Mouse (Mus musculus): ENCODE measurements around the gene Qrsl1.
"Not testable (repeated sequence)": the region's sequence is repeated elsewhere in the genome, so short reads cannot be mapped to it uniquely, and the experiment has no call there.

Gene Qrsl1

DNA sequence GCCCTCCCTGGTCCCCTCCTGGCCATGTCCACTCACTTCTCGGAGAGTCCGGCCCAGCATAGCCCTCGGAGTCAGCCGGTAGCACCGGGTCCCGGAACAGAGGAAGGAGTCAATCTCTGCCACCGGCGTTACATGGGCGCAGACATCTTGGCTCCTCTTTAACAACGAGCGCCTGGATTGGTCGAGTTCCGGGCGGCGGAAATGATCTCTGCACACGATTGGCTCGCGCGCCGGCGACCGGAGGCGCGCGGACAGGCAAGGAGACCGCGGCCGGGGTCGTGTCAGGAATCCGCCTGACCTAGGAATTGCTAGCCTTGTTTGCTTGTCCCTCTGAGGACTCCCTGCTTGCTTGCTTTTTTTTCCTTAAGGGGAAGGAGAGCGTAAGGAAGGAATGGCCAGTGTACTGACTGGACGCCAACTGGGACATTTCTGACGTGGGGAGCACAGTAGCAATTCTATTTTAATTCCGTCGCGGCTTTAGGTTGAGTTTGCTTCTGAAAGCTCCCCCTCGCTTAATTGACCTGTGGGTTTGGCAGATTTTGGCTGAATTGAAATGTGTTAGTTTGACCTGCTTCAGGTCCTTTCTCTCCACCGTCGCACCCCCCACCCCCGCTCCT lies at the start of gene Qrsl1, which contains the start of gene Rtn4ip1:
TSS of gene Qrsl1 (minus strand) at position 168 of the 617 bp plus-strand sequence.
TSS of gene Rtn4ip1 (plus strand) at position 230 of the 617 bp plus-strand sequence.
- DNase-seq (ENCODE audit: low spot score in 2 of 2): peak; percentile 93 to 97

DNA sequence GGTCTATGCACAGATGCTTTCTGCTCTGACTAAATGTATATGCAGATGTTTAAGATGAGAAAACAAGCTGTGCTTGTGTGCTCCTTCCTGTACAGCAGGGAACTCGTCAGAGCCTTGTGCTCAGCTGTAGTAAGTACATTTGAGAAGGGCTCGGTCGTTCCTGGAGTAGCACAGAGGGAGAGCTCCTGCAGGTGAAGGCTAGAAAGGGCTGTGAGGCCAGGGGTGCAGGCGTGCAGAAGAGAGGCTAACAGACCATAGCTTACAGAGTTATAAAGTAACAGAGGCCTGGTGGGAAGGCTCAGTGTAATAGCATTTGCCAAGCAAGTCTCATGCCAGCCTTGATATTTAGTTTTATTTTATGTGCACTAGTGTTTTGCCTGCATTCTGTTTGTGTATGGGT lies 43.9 kb upstream of the Qrsl1 start:
- DNase-seq (ENCODE audit: low spot score in 2 of 2): no peak

DNA sequence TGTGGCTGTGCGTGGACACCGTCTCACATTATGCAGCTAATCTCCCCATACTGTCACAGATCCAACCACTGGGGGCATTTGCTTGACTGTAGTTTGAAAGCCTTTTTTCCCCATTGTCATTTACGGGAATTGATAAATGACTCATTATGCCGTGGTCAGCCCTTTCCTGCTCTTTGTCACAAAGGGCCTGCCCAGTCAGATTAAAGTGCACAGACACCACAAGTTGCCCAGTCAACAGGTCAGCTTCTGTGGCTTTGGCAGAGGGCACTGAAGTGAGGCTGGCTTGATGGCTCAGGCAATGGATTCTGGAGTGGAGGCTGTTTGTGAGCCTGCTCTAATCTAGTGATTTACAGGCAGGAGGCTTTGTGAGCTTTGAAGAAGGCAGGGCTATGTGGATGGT lies 42.2 kb upstream of the Qrsl1 start:
- no peak for DNase-seq (ENCODE audit: low spot score in 2 of 2)

DNA sequence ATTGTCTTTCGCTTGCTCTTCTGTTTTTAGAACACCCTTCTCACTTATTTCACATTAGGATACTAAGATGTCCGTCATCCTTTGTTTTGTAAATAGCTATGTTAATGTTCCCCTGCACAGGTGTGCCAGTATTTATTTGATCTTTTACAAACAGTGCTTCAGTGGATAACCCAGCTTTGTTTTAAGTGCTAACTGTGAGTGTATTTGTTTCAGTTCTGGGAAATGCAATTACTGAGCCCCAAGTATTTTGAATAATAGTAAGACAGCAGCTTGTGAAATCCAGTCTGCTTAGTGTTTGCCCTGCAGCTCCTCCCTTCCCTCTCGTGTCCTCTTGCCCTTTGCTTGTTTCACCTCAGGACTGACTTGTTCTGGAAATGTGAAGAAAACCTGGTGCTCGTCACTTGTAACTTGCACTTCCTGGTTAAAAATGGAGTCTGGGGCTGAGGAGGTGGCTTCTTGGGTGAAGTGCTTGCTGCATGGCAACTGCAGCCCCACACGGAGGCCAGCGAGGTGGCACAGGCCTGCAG lies 37.7 kb upstream of the Qrsl1 start:
- DNase-seq (ENCODE audit: low spot score in 2 of 2): no peak

DNA sequence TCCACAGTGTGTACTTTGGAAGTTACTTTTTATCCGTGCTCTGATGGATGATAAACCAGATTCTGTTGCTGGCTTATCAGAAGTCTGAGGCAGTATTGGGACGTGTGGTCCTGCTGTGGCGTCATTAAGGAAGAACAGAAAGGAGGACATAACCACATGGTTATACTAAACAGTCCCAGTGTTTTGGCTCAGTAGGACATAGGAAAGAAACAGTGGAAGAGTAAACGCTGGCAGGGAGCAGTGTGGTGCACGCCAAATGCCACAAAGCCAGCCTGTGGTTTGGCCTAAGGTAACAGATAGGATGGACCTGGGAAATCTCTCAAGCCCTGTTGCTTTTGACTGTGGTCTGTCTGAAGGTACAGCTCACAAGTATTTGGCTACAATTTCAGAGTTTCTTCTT lies 27.1 kb upstream of the Qrsl1 start:
- DNase-seq (ENCODE audit: low spot score in 2 of 2): no peak

DNA sequence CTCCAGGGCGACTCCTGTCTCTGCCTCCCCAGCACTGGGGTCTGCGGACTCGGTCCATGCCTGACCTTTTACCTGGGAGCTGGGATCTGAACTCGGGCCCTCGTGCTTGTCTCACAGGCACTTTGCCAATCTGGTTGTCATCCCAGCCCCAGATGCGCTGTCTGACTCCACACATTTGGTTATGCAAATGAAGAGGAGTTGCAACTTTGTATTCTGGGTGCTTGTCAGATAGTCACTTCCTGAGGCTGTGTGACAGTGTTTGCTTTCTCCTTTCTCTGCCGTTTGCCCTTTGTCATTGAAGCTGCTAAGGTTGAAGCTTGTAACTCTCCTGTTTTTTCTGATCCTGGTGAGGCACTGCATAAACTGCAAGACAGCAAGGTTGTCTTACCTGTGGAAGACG lies 26.2 kb upstream of the Qrsl1 start:
- DNase-seq (ENCODE audit: low spot score in 2 of 2): no peak

DNA sequence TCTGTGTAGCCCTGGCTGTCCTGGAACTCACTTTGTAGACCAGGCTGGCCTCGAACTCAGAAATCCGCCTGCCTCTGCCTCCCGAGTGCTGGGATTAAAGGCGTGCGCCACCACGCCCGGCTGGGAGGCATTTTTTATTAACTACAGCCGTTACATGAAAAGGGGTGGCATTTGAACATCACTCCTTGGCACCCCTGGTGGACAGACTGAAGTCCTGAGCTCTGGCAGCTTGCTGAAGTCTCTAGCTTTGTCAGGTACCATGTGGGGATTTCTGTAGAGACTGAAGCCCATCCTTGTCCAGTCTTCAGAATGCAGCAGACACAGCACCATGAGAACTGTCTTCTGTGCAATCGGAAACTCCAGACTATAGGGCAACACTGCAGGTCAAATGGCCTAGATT lies 24.2 kb upstream of the Qrsl1 start:
- DNase-seq (ENCODE audit: low spot score in 2 of 2): not testable (repeated sequence)

DNA sequence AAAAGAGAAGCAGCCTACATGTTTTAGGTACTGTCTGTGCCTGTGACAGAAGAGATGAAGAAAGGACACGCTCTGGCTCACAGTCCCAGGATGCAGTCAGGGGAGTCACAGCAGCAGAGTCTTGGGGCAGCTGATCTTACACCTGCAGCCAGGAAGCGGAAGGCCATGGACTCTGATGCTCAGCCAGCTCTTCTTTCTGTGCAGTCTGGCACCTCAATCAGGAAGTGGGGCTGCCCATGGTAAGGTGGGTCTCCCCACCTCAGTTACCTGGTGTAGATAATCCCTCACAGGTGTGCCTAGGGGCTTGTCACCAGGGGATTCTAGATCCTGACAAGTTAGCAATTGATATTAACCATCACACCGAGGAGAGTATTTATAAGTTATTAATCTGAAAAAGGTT lies 21.6 kb upstream of the Qrsl1 start:
- DNase-seq (ENCODE audit: low spot score in 2 of 2): no peak

DNA sequence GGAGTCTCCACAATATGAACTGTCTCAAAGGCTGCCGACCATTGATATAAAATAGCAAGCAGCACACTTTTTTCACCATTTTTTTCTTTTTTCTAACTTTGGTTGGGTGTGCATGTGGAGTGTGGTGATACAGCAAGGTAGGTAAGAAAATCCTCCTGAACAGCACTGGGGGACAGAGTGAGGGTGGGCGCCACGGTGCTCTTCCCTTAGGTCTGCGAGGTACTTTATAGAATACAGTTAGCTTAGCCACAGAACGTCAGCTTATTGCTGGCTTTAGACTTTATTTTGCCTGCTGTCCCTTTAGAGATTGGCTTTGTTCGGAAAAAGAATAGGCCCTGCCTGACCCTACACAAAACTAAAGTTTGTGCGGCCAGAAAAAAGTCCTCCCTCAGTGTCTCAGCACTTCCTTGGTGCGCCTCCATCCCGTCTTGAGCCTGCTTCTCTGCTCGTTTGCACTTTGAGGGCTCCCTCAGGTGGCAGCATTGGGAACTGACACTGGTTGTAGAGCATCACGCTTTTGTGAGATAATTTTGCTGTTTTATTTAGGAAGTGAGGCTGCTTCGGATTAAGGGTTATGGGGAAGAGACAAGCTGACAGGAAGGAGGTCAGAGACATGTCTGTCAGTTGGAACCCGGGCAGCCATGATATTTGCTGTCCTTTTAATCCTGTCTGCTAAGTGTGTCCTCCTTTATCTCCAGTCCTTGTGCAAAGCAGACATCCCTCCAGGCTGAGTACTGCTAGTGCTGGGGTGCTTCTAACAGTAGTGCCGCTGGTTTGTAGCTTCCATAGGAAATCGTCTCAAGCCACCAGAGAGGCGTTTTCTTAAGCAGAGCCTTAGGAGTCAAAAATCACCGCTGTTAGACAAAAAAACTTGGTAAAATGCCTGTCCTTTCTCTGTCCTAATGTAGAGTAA lies 17.4 kb upstream of the Qrsl1 start:
- DNase-seq (ENCODE audit: low spot score in 2 of 2): peak; percentile 82 to 85

DNA sequence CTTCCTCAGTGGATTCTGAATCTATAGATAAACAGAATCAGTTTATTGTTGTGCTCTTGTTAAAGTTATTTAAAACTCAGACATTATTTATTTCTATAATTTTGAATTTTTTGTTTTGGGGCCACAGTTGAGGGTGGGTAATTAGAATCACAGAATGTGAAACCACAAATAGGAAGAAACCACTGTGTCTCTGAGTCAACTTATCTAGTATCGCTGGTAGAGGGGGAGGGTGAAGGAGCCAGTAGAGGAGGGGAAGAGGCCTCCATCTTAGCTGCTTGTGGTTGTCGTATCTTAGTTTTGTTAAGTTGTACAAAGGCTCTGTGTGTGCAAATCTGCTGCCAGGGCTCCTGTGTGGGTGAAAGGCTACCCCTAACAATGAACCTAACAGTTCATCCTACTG lies 15.2 kb upstream of the Qrsl1 start:
- DNase-seq (ENCODE audit: low spot score in 2 of 2): no peak

DNA sequence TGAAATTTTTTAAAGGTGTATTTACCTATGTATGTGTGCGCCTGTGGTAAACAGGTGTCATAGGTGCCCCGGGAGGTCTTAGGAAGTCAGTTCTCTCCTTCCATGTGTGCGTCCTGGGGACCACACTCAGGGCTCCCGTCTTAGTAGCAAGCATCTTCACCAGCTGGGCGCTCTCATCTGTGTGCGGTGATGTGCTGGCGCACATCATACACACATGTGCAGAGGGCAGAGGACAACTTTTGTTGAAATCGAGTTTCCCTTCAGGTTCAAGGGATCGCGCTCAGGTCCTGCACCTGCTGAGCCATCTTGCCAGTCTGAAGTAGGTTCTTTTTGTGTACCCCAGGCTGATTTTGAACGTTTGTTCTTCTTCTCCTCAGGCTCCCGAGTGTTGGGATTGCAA lies 14.6 kb upstream of the Qrsl1 start:
- no peak for DNase-seq (ENCODE audit: low spot score in 2 of 2)

DNA sequence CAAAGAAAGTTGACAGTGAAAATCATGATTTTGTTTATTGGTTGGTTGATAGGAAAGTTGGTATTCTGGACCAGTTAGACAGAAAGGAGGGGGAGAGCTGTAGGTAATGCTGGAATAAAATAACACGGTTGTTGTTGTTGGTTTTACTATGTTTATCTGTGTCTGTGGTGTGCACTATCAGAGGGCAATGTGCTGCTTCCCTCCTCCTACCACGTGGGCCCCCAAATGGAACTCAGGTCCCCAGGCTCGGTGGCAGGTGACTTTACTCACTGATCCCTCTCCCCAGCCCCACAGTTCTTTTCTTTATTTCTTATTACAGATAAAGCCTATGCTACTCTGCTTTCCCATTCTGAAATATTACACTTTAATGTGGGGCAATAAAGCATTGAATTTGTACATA lies 10.7 kb upstream of the Qrsl1 start:
- DNase-seq (ENCODE audit: low spot score in 2 of 2): no peak

DNA sequence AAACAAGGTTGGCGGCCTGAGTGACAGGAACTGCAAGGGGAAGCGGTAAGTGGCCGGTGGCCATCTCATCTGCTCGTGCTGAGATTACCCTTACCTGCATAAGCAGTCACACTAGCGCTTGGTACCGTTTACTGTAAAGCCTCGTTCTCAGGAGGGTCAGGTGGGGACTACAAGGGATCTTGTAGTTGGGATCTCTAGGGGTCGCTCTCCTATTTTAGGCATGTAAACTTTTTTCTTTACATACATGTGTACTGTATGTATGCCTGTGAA lies 9.3 kb upstream of the Qrsl1 start:
- no peak for DNase-seq (ENCODE audit: low spot score in 2 of 2)

DNA sequence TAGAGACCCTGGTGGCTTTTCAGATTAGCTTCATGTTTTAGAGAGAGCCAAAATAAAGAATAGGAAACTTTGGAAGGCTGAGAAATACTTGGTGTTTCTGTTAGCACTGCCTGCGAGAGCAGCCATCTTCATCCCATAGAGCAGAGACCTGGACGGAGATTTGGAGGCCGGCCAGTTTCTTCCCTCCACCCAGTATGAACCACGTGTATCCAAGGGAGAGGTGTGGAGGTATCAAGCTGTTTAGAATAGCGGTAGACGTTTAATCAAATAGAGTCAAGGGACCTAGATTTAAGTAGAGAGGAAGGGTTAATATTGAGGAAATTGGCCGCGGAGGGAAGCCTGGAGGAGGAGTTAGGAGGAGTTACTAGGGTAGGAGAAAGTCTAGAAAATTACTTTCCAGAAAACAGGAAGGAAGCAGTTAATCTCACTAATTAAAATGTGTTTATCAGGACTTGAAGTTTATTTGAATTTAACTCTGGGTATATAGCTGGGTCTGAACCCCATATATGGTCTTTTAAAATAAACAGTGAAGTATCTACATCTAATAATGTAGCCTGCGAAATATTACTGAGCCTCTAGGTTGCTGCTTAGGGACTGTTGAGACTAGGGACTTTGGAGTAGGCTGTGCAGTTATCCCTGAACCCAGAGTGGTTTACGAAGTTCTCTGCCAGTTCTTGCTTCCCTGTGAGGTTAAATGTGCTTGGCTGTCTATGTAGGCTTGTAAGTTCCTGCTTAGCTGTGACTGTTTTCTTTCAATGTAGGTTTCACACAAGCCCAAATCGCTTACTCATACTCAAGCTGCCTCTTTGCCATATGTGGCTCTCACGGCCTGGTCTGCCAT lies 8.7 kb upstream of the Qrsl1 start:
- DNase-seq (ENCODE audit: low spot score in 2 of 2): no peak

DNA sequence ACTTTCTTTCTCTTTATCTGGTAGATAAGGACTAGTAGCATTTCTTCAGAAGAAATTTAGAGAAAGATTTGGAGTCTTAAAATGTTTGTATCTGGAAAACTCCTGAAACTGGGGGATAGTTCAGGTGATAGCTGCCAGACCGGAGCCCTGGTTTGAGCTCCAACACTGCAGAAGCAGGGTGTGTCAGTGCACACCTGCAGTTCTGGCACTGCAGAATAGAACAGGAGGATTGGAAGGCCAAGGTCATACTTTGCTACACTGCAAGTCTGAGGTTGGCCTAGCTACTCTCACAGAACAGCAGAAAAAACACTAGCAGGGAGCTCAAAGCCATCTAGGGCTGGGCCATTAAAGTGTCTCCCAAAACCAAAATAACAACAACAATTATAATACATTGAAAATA lies 3.0 kb upstream of the Qrsl1 start:
- no peak for DNase-seq (ENCODE audit: low spot score in 2 of 2)

DNA sequence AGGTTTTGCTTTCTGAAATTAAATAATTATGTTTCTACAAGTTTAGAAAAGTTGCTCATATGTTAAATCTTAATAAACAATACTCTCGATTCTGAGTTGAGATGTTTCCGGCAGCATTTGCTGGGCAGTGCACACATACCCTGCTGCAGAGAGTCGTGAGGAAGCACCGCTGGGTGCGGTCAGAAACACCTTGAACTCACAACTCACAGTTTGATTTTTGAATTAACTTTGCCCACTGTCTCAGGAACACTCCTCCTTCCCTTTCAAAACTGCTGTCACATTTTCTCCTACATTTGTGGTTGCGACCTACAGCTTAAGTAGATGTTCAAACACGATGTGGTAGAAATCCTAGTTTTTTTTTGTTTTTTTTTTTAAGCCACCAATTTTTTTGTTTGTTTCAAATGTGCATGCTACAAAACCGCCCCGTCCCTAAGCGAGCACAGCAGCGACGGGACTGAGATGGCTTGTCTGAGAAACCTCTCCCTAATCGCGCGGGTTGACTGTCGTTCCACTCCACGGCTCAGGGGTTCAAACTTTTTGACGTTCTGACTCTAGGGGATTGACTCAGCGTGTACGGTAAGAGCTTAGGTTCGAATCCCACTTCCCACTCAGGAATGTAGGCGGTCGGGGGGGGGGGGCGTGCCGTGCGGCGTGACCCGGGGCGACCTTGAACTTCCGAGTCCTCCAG lies 518 bp downstream of the Qrsl1 start:
- no peak for DNase-seq (ENCODE audit: low spot score in 2 of 2)

DNA sequence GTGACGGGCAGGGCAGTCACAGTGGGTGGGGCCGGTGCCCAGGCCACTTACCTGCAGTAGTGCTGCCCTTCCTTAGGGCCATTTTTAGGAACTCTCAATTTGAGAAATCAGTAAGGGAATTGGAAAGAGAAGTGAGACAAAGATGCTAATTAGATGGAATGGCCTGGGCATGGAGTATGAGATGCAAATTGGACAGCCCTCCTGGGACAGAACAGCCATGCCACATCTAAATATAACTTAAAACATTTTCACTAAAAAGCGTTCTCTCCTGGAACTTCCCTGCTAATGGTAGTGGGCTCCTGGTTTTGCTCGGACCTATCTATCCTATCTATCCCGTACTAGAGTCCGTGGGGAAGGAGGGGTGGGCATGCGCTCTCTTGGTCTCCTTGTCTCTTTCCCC lies 3.3 kb downstream of the Qrsl1 start:
- no peak for DNase-seq (ENCODE audit: low spot score in 2 of 2)

DNA sequence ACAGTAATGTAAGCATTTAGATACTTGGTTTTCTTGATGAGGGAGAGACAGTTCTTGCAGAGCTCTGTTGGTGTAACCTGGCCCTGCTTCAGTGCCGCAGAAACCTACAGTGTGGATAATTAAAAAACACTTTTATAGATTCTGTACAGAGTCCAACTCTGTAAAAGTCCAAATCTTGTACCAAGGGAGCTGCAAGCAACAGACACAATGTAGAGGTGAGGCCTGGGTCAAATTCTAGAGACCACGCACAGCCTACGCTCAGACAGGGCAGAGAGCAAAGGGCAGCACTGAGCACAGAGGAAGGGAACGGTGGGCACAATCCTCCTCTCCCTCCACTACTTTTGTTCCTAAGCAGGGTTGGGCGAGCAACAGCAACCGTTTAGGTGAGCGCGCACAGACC lies 5.5 kb downstream of the Qrsl1 start:
- no peak for DNase-seq (ENCODE audit: low spot score in 2 of 2)

DNA sequence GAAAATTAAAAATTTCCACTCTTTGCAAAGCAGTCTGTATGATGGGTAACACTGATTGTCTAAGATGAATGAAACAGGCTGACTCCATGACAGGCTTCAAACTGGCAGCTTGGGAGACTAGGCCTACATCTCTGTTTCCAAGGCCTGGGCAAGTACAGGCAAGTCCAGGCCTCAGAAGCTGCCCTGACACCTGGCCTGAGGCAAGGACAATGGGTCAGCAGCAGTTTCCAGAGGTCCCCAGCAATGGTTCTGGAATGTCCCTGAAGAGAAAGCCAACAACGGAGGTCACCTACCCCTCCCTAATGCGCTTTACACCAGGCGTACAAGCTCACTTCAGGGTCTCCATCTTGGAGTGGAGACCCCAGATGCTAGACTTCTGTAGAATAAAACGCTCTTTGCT lies 8.6 kb downstream of the Qrsl1 start:
- DNase-seq (ENCODE audit: low spot score in 2 of 2): no peak

DNA sequence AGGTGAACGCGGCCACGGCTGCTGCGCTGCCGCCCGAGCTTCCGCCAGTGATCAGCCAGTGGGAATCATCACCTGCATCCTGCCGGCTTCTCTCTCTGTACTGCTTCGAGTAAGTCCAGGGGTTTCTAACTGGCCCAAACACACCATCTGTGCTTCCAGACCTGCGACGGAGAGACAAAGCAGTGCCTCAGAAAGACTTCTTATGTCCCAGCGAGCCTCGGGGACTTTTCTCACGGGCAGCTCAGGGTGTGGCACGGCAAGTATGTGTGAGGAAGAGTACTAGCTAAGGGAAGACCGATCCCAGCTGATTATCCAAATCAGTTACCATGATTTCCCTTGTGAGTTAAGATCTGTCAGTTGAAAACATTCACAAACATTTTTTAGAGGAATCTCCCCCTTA lies 12.6 kb downstream of the Qrsl1 start:
- no peak for DNase-seq (ENCODE audit: low spot score in 2 of 2)

DNA sequence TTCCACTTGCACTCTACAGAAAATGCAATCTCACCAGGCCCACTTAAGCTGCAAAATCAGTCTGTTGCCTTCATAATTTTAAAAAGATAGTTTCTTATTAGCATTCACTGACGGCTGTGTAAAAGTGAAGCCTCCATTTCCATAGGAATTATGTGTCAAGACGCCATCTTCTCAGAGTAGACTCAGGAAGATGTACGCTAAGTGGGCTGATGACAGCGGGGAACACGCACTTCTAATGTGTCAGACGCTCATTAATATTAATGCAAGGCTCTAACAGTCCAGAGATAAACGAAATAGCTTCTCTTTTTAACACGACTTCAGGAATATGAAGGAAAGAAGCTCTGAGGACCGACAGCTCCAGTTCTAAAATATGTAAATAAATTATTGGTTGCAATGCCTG lies 13.9 kb downstream of the Qrsl1 start:
- no peak for DNase-seq (ENCODE audit: low spot score in 2 of 2)

DNA sequence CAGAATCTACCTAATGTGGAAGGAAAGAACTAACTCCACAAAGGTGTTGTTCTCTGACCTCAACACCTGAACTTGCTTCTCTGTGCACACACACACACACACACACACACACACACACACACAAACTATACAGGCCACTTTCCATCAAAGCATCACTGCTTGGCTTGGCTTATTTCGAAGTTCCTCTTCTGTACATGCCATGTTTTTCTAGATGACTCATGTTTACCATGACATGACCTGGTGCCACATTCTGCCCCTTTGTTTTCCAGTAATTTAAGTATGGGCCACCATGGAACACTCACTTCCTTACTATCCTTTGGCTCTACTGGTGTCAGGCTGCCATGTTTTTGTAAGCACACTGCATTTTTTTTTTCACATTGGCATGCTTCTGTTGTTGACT lies 30.1 kb downstream of the Qrsl1 start:
- DNase-seq (ENCODE audit: low spot score in 2 of 2): no peak

Data from frontal cortex, postnatal 36 days (tissue).